Mouse (Mus musculus) splenic B cell, adult 2 months (primary cell): ENCODE results near the gene Lrrc27.

ENCODE experiments used
- DNase-seq: peaks from one replicate; pipeline ENCODE4 v3.0.0-alpha.2; 2011; ENCODE audit warnings: low read depth, low spot score
- H3K27me3 ChIP-seq: 2 replicates; pipeline ENCODE4 v1.6.1; 2012; ENCODE audit warnings: mild to moderate bottlenecking, low read length, moderate library complexity, mixed read lengths; ENCODE audit not compliant: control insufficient read depth, poor library complexity, insufficient read depth, severe bottlenecking
- H3K36me3 ChIP-seq: 2 replicates; pipeline ENCODE4 v1.6.1; 2012; ENCODE audit warnings: mild to moderate bottlenecking, low read length, moderate library complexity, mixed read lengths; ENCODE audit not compliant: control insufficient read depth, poor library complexity, insufficient read depth, severe bottlenecking

The Lrrc27 gene

DNA sequence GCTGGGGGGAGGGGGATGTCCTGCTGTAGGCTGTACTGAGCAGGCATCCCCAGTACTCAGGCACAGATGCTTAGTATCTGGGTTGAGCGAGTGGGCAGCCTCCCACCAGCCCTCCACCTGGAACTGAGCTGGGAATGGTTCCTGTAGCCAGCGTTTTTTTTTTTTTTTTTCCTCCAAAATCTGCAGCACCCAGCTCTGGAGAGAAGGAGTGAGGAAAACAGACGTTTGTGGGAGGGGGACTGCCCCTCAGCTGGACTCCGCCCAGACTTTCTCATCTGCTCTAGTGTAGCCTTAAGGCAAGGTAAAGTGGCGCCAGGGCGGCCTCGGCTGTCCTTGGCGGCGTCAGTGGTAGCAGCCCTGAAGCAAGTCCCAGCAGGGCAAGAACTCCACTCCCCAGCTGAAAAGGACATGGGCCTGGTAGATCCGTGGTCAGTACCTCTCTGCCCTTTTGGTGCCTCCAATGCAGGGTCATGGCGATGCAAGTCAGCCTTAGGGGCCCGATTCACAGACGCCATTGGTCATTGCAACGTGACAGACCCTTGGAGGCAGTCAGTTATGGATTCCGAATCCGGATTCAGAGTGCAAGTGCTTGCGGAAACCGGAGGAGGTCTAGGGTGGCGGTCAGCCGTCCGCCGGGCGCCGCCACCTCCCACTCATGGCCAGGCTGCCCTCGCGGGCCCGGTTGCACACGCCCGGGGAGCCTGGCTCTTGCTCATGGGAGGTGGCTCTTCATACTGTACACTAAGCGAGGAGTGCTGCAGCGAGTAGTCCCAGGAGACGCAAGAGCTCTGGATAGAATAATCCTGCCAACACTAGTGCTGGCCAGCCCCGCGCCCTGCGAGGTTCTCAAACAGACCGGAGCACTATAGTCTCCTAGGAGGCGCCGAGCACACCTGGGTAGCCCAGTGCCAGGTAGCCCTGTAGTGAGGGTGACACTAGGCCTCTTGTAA is 34.4 kb downstream of the Lrrc27 start:
- Histone ChIP-seq H3K27me3 (no peaks in the 10 kb centered on the region), H3K36me3 (no peaks in the 10 kb centered on the region)
- DNase-seq: no peak

DNA sequence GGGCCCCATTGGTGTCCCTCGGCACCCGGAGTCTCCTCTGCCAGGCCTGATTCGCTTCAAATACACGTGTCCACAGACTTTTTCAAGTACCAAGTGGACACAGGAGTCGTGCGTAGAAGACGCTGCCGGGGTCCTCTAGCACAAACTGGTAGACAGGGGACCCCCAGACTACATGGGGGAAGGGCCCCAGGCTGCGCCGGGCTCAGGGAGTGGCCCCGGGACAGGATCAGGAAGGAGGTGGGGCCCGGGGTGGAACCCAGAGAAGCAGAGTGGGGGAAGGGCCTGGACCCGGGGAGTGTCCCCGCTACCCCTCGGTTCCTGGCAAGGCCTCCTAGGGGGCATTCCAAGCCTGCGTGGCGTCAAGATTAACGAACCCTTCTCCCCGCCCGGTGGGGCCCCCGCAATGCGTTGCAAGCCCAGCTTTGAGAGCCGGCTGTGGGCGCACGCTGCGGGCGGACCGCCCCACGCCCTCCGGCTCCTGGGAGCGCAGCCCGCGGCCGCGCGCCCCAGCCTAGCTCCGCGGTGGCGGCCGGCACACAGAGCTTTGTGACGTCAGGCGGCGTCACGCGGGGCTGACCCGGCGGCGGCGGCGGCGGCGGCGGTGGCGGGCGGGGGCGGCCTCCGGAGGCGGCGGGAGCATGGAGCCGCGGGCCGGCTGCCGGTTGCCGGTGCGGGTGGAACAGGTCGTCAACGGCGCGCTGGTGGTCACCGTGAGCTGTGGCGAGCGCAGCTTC is 35.3 kb downstream of the Lrrc27 start, which contains the start of gene Pwwp2b:
Gene Pwwp2b (plus strand): TSS at position 602 of the 734 bp plus-strand sequence.
- Histone ChIP-seq H3K36me3 (no peaks in the 10 kb centered on the region), H3K27me3 (no peaks in the 10 kb centered on the region)
- peak; percentile 72 for DNase-seq

- DNase-seq: peak; percentile 37
- H3K36me3 ChIP-seq: no peaks in the 10 kb centered on the region
- no peaks in the 10 kb centered on the region for H3K27me3 ChIP-seq
Measured at GRCm38 (mm10) chr7:139248615-139249405, 36.0 kb downstream of the Lrrc27 start.

DNA sequence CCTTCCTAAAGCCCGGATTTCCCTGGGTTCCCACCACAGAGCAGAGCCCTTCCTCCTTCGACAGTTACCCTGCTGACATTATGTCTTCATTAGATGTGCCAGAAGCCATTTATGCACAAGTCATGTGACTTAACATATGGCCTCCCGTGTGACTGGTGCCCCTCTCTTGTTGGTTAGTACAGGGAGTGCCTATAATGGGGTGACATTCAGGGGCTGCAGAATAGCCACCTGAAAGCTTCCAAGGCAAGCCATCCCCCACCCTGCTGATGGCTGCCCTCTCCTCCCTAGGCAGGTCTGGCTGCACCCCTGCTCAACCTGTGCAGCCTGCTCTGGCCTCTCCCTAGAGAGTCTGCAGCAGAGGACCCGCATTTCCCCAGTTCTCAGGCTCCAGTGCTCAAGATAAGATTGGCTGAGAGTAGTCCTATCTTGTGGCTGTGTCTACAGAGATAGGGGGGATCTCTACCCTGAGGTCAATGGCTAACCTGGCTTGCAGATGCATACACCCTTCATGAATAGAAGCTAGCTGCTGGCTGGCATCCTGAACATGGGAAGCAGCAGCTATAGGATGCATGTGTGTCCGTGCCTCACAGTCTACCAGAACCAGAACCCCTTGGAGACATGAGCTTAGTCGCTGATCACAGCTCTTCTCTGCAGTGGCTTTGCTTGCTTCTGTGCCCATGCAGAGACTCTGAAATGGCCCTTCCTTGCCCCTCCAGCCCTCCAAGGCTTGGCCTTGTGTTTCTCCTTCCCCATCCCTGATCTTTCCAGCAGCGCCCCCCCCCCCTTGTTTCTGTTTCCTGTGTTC is 36.8 kb downstream of the Lrrc27 start:
- no peak for DNase-seq
- H3K27me3 ChIP-seq: no peaks in the 10 kb centered on the region

DNA sequence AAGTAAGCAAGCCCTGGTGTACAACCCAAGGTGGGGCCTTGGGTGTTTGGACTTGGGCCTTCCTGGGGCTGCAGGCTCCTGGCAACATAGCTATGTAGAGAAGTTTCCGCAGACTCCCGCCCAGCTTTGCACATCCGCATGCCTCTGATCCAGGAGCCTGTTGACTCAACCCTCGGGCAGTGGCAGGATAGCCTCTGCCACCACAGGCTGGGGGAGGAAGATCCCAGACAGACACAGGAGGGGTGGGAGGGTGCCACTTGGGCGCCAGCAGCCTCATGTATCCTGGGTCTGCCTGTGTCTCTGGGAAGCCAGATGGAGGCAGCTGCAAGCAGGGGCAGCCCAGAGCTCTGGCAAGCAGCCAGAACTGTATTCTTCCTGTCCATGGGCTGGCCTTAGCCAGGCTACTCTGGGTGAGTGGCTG is 39.1 kb downstream of the Lrrc27 start:
- no peak for DNase-seq

More for the DNA sequence above, 36.8 kb downstream of the Lrrc27 start:
- H3K36me3 ChIP-seq: no peaks in the 10 kb centered on the region

GRCm38 (mm10) chr7:139252566-139252965 is 39.8 kb downstream of the Lrrc27 start:
- H3K36me3 ChIP-seq: no peaks in the 10 kb centered on the region
- no peaks in the 10 kb centered on the region for H3K27me3 ChIP-seq
- DNase-seq: no peak

More for the DNA sequence above, 39.1 kb downstream of the Lrrc27 start:
- Histone ChIP-seq H3K36me3 (no peaks in the 10 kb centered on the region), H3K27me3 (no peaks in the 10 kb centered on the region)

GRCm38 (mm10) chr7:139252986-139253385 is 40.2 kb downstream of the Lrrc27 start:
- DNase-seq: no peak
- Histone ChIP-seq H3K27me3 (no peaks in the 10 kb centered on the region), H3K36me3 (no peaks in the 10 kb centered on the region)

DNA sequence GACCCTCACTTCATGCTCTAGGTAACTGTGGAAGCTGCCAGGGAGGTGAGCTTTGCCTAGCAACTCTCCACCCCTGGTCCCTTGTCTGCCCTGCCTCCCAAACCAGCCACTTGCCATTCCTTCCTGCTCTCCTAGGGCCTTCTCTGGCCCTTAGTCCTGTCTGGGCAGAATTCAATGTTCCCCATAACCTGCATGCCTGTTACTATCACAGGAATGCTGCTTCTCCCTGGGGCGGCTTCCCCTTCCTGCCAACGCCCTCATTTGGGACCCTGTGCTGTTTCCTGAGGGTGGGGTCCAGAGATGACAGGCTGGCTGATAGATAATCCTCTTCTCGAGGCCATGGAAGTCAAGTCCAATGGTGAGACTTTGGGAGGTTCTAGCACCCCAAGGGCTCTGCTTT is 40.7 kb downstream of the Lrrc27 start:
- H3K36me3 ChIP-seq: no peaks in the 10 kb centered on the region
- no peak for DNase-seq
- no peaks in the 10 kb centered on the region for H3K27me3 ChIP-seq

DNA sequence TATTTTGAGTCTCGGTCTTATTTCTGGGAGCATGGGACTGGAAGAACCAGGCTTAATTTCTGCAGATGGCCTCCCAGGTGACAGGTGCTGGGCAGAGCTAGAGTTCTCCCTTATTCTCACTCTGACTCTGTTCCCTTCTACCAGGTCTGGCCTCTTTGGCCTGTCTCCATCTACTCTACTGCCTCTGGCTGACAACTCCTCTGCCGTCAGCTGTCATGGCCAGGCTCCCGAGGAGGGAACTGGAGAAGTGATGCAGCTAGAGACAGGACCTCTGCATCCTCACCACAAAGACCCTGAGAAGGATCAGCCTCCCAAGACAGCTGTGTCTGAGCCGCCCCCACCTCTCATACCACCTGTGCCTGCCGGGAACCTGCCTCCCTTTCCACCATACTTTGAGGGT is 41.8 kb downstream of the Lrrc27 start:
- DNase-seq: no peak

DNA sequence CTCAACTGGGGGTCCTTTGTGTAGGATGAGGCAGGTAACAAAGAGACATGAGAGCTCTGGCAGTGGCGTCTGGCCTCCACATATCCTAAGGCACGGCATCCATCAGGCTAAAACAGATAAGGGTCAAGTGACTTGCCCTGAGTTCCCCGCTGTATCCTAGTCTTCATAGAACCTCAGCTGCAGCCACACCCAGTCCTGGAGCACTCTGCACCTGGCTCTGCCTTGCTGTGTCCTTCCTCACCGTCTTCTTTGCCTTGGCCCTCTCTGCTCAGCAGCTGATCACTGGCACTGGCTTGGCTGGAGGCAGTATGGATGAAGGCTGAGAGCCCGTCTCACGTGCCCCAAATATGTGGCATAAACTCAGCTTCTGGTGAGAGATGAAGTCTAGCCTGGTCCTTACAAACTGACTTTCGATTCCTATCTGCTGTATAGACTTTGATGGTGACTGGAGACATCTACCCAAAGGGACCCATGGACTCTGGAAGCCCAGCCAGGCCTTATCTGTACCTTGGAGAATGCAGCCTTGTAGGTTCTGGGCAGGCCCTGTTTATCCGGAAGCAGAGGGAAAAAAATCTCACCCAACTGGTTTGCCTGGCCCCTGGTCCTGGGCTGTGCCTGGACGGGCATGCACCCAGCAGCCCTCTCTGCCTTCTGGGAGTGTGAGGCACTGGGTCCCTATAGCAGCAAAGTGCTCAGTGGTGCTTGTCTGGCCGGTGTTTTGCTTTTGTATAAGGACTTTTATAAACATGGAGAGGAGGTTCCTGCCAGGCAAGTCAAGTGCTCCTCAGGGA is 45.2 kb downstream of the Lrrc27 start:
- no peaks in the 10 kb centered on the region for H3K27me3 ChIP-seq
- DNase-seq: no peak

More for the DNA sequence above, 41.8 kb downstream of the Lrrc27 start:
- H3K27me3 ChIP-seq: no peaks in the 10 kb centered on the region
- H3K36me3 ChIP-seq: no peaks in the 10 kb centered on the region

GRCm38 (mm10) chr7:139264337-139264736 is 51.5 kb downstream of the Lrrc27 start:
- Histone ChIP-seq H3K36me3 (no peaks in the 10 kb centered on the region), H3K27me3 (no peaks in the 10 kb centered on the region)
- DNase-seq: no peak

More for the DNA sequence above, 45.2 kb downstream of the Lrrc27 start:
- H3K36me3 ChIP-seq: no peaks in the 10 kb centered on the region

DNA sequence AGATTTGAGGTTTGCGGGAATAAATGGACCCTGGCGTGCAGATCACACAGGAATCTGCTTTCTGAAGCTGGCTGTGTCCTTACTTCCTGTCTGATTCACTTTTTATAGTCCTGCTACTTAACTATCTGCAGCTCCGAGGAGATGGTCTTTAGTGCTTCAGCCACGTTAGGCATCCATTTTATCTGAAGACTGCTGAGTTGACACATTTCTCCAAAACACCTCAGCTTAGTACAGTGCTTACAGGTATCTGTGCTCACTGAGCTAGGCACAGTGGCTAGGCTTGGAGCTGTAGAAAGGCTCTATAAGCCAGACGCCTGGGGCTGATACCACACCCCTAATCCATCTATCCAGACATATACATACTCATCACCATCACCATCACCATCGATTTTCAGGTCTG is 52.8 kb downstream of the Lrrc27 start:
- Histone ChIP-seq H3K27me3 (no peaks in the 10 kb centered on the region), H3K36me3 (no peaks in the 10 kb centered on the region)
- DNase-seq: no peak

GRCm38 (mm10) chr7:139266431-139266830 is 53.6 kb downstream of the Lrrc27 start:
- no peak for DNase-seq
- no peaks in the 10 kb centered on the region for H3K27me3 ChIP-seq
- no peaks in the 10 kb centered on the region for H3K36me3 ChIP-seq
